Mouse (Mus musculus) lung, postnatal 0 days (tissue): ENCODE measurements around the gene Slc35e1. TPM values are rescaled to one million over a fixed set of nuclear protein-coding genes. Genes with fewer than 3 reads are reported as not detected.

ENCODE experiments used
- ATAC-seq: fragments of 200-750 bp; cut with Nextera tagmentation; 2 replicates; pipeline ENCODE4 v1.8.0; 2017; ENCODE audit warnings: moderate library complexity
- DNase-seq: peaks from one replicate; pipeline ENCODE4 v3.0.0-alpha.2; 2016; ENCODE audit warnings: low spot score
- H3K27ac ChIP-seq: fragments of 300-500 bp; sonication (generic); 2 replicates; pipeline ENCODE4 v1.5.1; 2014; ENCODE audit warnings: antibody characterized with exemption, mild to moderate bottlenecking, low read length, mixed read lengths
- H3K27me3 ChIP-seq: fragments of 300-500 bp; sonication (generic); replicated peaks from 2 replicates; pipeline ENCODE4 v1.6.1; 2014; ENCODE audit warnings: low read length, mixed read lengths; ENCODE audit not compliant: insufficient read depth
- H3K36me3 ChIP-seq: fragments of 300-500 bp; sonication (generic); 2 replicates; pipeline ENCODE4 v1.6.1; 2014; ENCODE audit warnings: low read length, mixed read lengths; ENCODE audit not compliant: insufficient read depth
- H3K4me1 ChIP-seq: fragments of 300-500 bp; sonication (generic); 2 replicates; pipeline ENCODE4 v1.6.1; 2014; ENCODE audit warnings: antibody characterized with exemption, low read depth, low read length, mixed read lengths; ENCODE audit not compliant: insufficient read depth
- H3K4me2 ChIP-seq: fragments of 300-500 bp; sonication (generic); replicated peaks from 2 replicates; pipeline ENCODE4 v1.6.1; 2014; ENCODE audit warnings: low read depth, mild to moderate bottlenecking, low read length, moderate library complexity, mixed read lengths
- H3K4me3 ChIP-seq: fragments of 300-500 bp; sonication (generic); 2 replicates; pipeline ENCODE4 v1.5.1; 2014; ENCODE audit warnings: low read depth, low read length
- H3K9ac ChIP-seq: fragments of 300-500 bp; sonication (generic); replicated peaks from 2 replicates; pipeline ENCODE4 v1.6.1; 2014; ENCODE audit warnings: low read depth, mild to moderate bottlenecking
- H3K9me3 ChIP-seq: fragments of 300-500 bp; sonication (generic); 2 replicates; pipeline ENCODE4 v1.6.1; 2016; ENCODE audit warnings: low read length, mixed read lengths
- CTCF ChIP-seq: IDR thresholded peaks from 2 replicates; pipeline ENCODE4 v1.5.1; 2016; ENCODE audit warnings: antibody characterized with exemption, mild to moderate bottlenecking
- EP300 ChIP-seq: IDR thresholded peaks from 2 replicates; pipeline ENCODE4 v1.6.1; 2016; ENCODE audit warnings: antibody characterized with exemption, mild to moderate bottlenecking, control low read depth
- WGBS: fragments of 180-500 bp; shearing (Covaris S2); extraction: QIAGEN DNeasy Blood & Tissue Kit; methylation state at CpG from one replicate; pipeline ENCODE4 v1.1.7; 2014; 5-methylcytosine and 5-hydroxymethylcytosine counted together
- polyA plus RNA-seq: library from polyadenylated mRNA; unstranded; fragments of >200 nt; fragmentation: Nextera tagmentation; extraction: Ambion mirVana; gene quantifications from 2 replicates; pipeline ENCODE4 v1.2.1, GENCODE M21; 2015

Slc35e1 gene
- 9.8 and 10.5 TPM in 2 replicates for polyA plus RNA-seq

- Histone ChIP-seq H3K4me1 (no peaks in the 10 kb centered on the region; the same call in 1 of the 2 replicates), H3K4me3 (peak within 1 kb of the TSS; percentile 95), H3K36me3 (peaks cover 20% of the 10 kb centered on the region), H3K9me3 (no peaks in the 10 kb centered on the region), H3K4me2 (peak within 1 kb of the TSS; percentile 87), H3K27me3 (no peaks in the 10 kb centered on the region), H3K9ac (peak within 1 kb of the TSS; percentile 84), H3K27ac (peak within 1 kb of the TSS; percentile 90)
- peak; percentile 22 for ATAC-seq
- TF ChIP-seq EP300: no peak
- TF ChIP-seq CTCF: no peak
- DNase-seq: peak; percentile 58
- under 1% methylated on average over 62 of the region's 98 CpGs for WGBS
Measured at GRCm38 (mm10) chr8:72491680-72492621, at the start of gene Slc35e1. Gene Slc35e1, minus strand, starts transcription at chr8:72492614.

- Histone ChIP-seq H3K36me3 (no peaks in the 10 kb centered on the region), H3K4me3 (no peak overlapping the region), H3K9ac (no peak overlapping the region), H3K4me2 (no peak overlapping the region), H3K27me3 (no peaks in the 10 kb centered on the region), H3K9me3 (no peaks in the 10 kb centered on the region), H3K4me1 (no peaks in the 10 kb centered on the region), H3K27ac (no peak overlapping the region)
- ATAC-seq (peak; percentile 57), DNase-seq (peak; percentile 64)
- TF ChIP-seq CTCF (peak; percentile 57), EP300 (no peak)
Measured at GRCm38 (mm10) chr8:72539234-72539633, 46.8 kb upstream of the Slc35e1 start.

- WGBS: 91% methylated on average over 3 of the region's 3 CpGs
- no peaks in the 10 kb centered on the region for H3K27me3 ChIP-seq
- no peak overlapping the region for H3K4me2 ChIP-seq
- H3K4me1 ChIP-seq: no peaks in the 10 kb centered on the region
- ATAC-seq (no peak), DNase-seq (no peak)
- H3K9me3 ChIP-seq: no peaks in the 10 kb centered on the region
- H3K27ac ChIP-seq: no peak overlapping the region
- no peak overlapping the region for H3K4me3 ChIP-seq
- no peaks in the 10 kb centered on the region for H3K36me3 ChIP-seq
- TF ChIP-seq CTCF (no peak), EP300 (no peak)
- no peak overlapping the region for H3K9ac ChIP-seq
Measured at GRCm38 (mm10) chr8:72534888-72535287, 42.5 kb upstream of the Slc35e1 start.

- H3K4me3 ChIP-seq: no peak overlapping the region
- TF ChIP-seq CTCF: no peak
- no peak overlapping the region for H3K27ac ChIP-seq
- H3K27me3 ChIP-seq: no peaks in the 10 kb centered on the region
- ATAC-seq (no peak), DNase-seq (no peak)
- H3K4me2 ChIP-seq: no peak overlapping the region
- no peaks in the 10 kb centered on the region for H3K36me3 ChIP-seq
- no peak overlapping the region for H3K9ac ChIP-seq
- no peaks in the 10 kb centered on the region for H3K9me3 ChIP-seq
- H3K4me1 ChIP-seq: no peaks in the 10 kb centered on the region
- WGBS: 95% methylated on average over 1 of the region's 1 CpGs
Measured at GRCm38 (mm10) chr8:72532103-72532502, 39.7 kb upstream of the Slc35e1 start.

- H3K4me3 ChIP-seq: no peak overlapping the region
- no peak overlapping the region for H3K9ac ChIP-seq
- H3K4me1 ChIP-seq: no peaks in the 10 kb centered on the region
- no peak overlapping the region for H3K4me2 ChIP-seq
- DNase-seq: no peak
- no peaks in the 10 kb centered on the region for H3K36me3 ChIP-seq
- no peak for TF ChIP-seq EP300
- no peak for TF ChIP-seq CTCF
- no peak overlapping the region for H3K27ac ChIP-seq
- ATAC-seq: no peak
- no peaks in the 10 kb centered on the region for H3K27me3 ChIP-seq
- H3K9me3 ChIP-seq: no peaks in the 10 kb centered on the region
Measured at GRCm38 (mm10) chr8:72521888-72522287, 29.5 kb upstream of the Slc35e1 start.

- H3K27me3 ChIP-seq: no peaks in the 10 kb centered on the region
- 64% methylated on average over 7 of the region's 7 CpGs for WGBS
- no peak overlapping the region for H3K9ac ChIP-seq
- H3K9me3 ChIP-seq: no peaks in the 10 kb centered on the region
- no peak for TF ChIP-seq CTCF
- TF ChIP-seq EP300: no peak
- ATAC-seq (no peak), DNase-seq (no peak)
- H3K36me3 ChIP-seq: no peaks in the 10 kb centered on the region
- H3K4me3 ChIP-seq: no peak overlapping the region
- H3K27ac ChIP-seq: no peak overlapping the region
- H3K4me1 ChIP-seq: no peaks in the 10 kb centered on the region
- H3K4me2 ChIP-seq: no peak overlapping the region
Measured at GRCm38 (mm10) chr8:72517421-72517988, 25.1 kb upstream of the Slc35e1 start.
